Mouse (Mus musculus) C2C12 (cell line): ENCODE data around the gene Olfr1499. TPM values are rescaled to one million over a fixed set of nuclear protein-coding genes. Genes with fewer than 3 reads are reported as not detected.
"Not testable (repeated sequence)": the region's sequence is repeated elsewhere in the genome, so short reads cannot be mapped to it uniquely, and the experiment has no call there.

ENCODE experiments used
- H3K27me3 ChIP-seq: one replicate; pipeline ENCODE4 v1.6.1; 2011; ENCODE audit not compliant: control insufficient read depth, insufficient read depth, insufficient read length
- H3K36me3 ChIP-seq: one replicate; pipeline ENCODE4 v1.6.1; 2011; ENCODE audit not compliant: control insufficient read depth, insufficient read depth
- H3K4me3 ChIP-seq: one replicate; pipeline ENCODE4 v1.5.1; 2011; ENCODE audit warnings: mild to moderate bottlenecking, control low read depth; ENCODE audit not compliant: poor library complexity, insufficient read depth, severe bottlenecking
- H3K79me2 ChIP-seq: one replicate; pipeline ENCODE4 v1.6.1; 2011; ENCODE audit not compliant: control insufficient read depth, insufficient read depth
- H3K79me3 ChIP-seq: one replicate; pipeline ENCODE4 v1.6.1; 2011; ENCODE audit warnings: low read depth, control low read depth
- H3ac ChIP-seq: one replicate; pipeline ENCODE3; 2011; ENCODE audit warnings: low read depth; ENCODE audit not compliant: control insufficient read depth, insufficient read length
- CEBPB ChIP-seq: IDR thresholded peaks from one replicate; pipeline ENCODE4 v1.6.1; 2011; ENCODE audit warnings: low read depth, mild to moderate bottlenecking, control low read depth, moderate library complexity
- CTCF ChIP-seq: IDR thresholded peaks from one replicate; pipeline ENCODE4 v1.5.1; 2011; ENCODE audit not compliant: control insufficient read depth, insufficient read depth, insufficient read length
- FOSL1 ChIP-seq: IDR thresholded peaks from one replicate; pipeline ENCODE4 v1.8.0; 2011; ENCODE audit warnings: mild to moderate bottlenecking, low read length; ENCODE audit not compliant: poor library complexity, insufficient read depth, severe bottlenecking
- MAX ChIP-seq: IDR thresholded peaks from one replicate; pipeline ENCODE4 v1.6.1; 2011; ENCODE audit warnings: mild to moderate bottlenecking, control low read depth
- MYOD1 ChIP-seq: IDR thresholded peaks from one replicate; pipeline ENCODE4 v1.6.1; 2011; ENCODE audit warnings: low read depth; ENCODE audit not compliant: control insufficient read depth, insufficient read length
- MYOG ChIP-seq: IDR thresholded peaks from one replicate; pipeline ENCODE4 v1.6.1; 2011; ENCODE audit not compliant: control insufficient read depth, insufficient read length; ENCODE audit errors: extremely low read depth
- USF1 ChIP-seq: IDR thresholded peaks from one replicate; pipeline ENCODE4 v1.6.1; 2011; ENCODE audit warnings: low read depth, mild to moderate bottlenecking, control low read depth, moderate library complexity
- long read RNA-seq, 2 experiments: library from polyadenylated mRNA; unstranded; transcript quantifications; one replicate each; pipeline ENCODE4 v2.0.0; 2019 to 2020
- polyA plus RNA-seq: library from polyadenylated mRNA; unstranded; fragments of >200 nt; fragmentation: generic; extraction: Trizol; gene quantifications from one replicate; pipeline ENCODE4 v1.2.1, GENCODE M21; 2012; ENCODE audit warnings: missing spikeins

Gene Olfr1499
- polyA plus RNA-seq: not detected
- long read RNA-seq, experiment 1: 0 reads
- long read RNA-seq, experiment 2: 0 reads

DNA sequence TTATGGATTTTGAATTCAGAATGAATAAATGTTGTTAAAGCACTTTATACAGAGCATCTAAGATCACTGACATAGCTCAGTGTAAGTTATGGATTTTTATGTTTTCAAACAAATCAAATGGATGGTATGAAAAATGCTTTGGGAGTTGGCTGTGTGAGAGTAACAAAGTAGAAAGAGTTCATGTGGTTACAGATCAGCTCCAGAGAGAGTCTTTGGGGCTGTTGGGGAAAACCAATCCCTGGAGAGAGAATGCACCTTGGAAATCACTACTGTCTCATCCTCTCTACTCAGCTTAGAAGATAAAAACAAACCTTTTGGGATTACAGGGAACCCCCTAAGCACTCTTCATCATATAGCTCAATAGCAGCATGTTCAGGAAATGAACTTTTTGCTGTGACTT lies at the start of gene Olfr1499:
Gene Olfr1499 (minus strand): TSS at position 101 of the 400 bp plus-strand sequence.
- Histone ChIP-seq H3K27me3 (no peaks in the 10 kb centered on the region), H3K79me2 (no peaks in the 10 kb centered on the region), H3K79me3 (no peaks in the 10 kb centered on the region), H3K4me3 (no peak within 1 kb of the TSS), H3K36me3 (no peaks in the 10 kb centered on the region), H3ac (no peak within 1 kb of the TSS)
- no peak for TF ChIP-seq MAX
- TF ChIP-seq MYOD1: no peak

- Histone ChIP-seq H3K4me3 (no peak within 1 kb of the TSS), H3K27me3 (no peaks in the 10 kb centered on the region), H3K36me3 (no peaks in the 10 kb centered on the region), H3ac (no peak within 1 kb of the TSS), H3K79me2 (no peaks in the 10 kb centered on the region), H3K79me3 (no peaks in the 10 kb centered on the region)
- no peak for TF ChIP-seq MAX
- TF ChIP-seq CTCF: no peak
These were observed 42.2 kb upstream of the Olfr1499 start, which contains the start of gene Olfr1502 for GRCm38 (mm10) chr19:13861495-13861894. TSS of gene Olfr1502 (plus strand) at chr19:13861795.

DNA sequence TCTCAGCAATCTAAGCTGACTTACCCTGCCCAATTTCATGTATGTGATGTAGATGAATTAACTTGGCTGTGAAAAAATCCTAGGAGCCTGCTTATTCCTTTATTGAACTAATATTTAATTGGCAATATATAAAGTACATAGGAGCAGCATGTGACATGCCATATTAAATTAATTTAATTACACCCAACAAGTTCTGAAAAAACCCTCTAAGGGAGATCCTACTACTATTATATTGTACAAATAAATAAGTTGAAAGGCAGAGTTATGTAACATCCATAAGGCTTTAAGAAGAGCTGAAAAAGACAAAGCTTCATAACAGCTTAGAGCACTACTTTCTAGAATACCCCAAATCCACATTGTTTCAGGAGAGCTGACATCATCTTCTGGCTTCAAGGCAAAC lies 31.3 kb upstream of the Olfr1499 start, which contains the start of gene Olfr1501:
Gene Olfr1501 (minus strand): TSS at position 101 of the 400 bp plus-strand sequence.
- not testable (repeated sequence) for H3K36me3 ChIP-seq

GRCm38 (mm10) chr19:13830388-13830787 lies 11.1 kb upstream of the Olfr1499 start, which contains the start of gene Olfr1500:
TSS of gene Olfr1500 (minus strand) at chr19:13830488.
- TF ChIP-seq CEBPB: no peak
- TF ChIP-seq CTCF: no peak
- TF ChIP-seq USF1: no peak
- no peak for TF ChIP-seq MAX
- no peak for TF ChIP-seq FOSL1
- TF ChIP-seq MYOD1: no peak
- TF ChIP-seq MYOG: no peak
- Histone ChIP-seq H3K79me3 (no peaks in the 10 kb centered on the region), H3K27me3 (no peaks in the 10 kb centered on the region), H3K36me3 (no peaks in the 10 kb centered on the region), H3ac (no peak within 1 kb of the TSS), H3K79me2 (no peaks in the 10 kb centered on the region), H3K4me3 (no peak within 1 kb of the TSS)

More for the DNA sequence above, 31.3 kb upstream of the Olfr1499 start, which contains the start of gene Olfr1501:
- not testable (repeated sequence) for H3ac ChIP-seq, H3K79me2 ChIP-seq, H3K79me3 ChIP-seq, H3K4me3 ChIP-seq, H3K27me3 ChIP-seq

GRCm38 (mm10) chr19:13828447-13828846 lies 9.2 kb upstream of the Olfr1499 start:
- Histone ChIP-seq H3K36me3 (no peaks in the 10 kb centered on the region), H3K27me3 (no peaks in the 10 kb centered on the region), H3K4me3 (no peak overlapping the region), H3K79me3 (no peaks in the 10 kb centered on the region), H3ac (no peak overlapping the region), H3K79me2 (no peaks in the 10 kb centered on the region)
- TF ChIP-seq MYOD1: no peak
- TF ChIP-seq MYOG: no peak
- no peak for TF ChIP-seq CTCF
- TF ChIP-seq CEBPB: no peak
- no peak for TF ChIP-seq USF1
- no peak for TF ChIP-seq FOSL1

DNA sequence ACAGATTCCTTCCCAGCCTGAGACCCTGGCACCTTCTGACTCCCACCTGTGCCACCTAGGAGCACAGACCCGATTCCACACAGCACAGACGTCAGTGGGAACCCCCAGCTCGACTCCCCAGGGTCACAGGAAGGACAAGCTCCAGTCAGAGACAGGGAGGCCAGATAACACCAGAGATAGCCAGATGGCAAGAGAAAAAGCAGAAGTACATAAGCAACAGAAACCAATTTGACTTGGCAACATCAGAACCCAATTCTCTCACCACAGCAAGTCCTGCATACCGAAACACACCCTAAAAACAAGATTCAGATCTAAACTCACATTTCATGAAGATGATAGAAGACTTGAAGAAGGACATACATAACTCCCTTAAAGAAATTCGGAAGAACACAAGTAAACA lies 1.6 kb upstream of the Olfr1499 start:
- TF ChIP-seq CEBPB: no peak
- TF ChIP-seq MAX: no peak
- no peak for TF ChIP-seq MYOD1
- no peak for TF ChIP-seq MYOG
- no peak for TF ChIP-seq CTCF
- TF ChIP-seq FOSL1: no peak
- TF ChIP-seq USF1: no peak
- Histone ChIP-seq H3K36me3 (no peaks in the 10 kb centered on the region), H3ac (no peak overlapping the region), H3K4me3 (no peak overlapping the region), H3K79me3 (no peaks in the 10 kb centered on the region), H3K27me3 (no peaks in the 10 kb centered on the region), H3K79me2 (no peaks in the 10 kb centered on the region)

DNA sequence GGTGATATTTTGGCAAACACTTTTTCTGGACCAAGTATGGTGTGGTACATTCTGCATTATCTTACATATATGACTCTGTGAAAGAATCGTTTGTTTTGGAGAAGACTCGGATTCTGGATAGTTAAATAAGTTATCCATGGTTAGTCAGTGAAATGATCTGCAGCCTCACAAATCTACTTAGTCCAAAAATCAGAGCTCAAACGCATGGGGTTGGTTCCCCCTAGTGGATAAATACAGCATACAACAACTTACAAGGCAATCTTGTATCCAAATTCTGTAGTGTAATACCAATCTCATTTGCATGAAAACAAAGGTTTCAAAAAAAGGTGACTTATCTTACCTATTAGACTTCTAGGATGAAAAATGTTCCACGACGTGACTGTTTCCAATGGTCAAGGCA lies 420 bp downstream of the Olfr1499 start:
- H3K36me3 ChIP-seq: no peaks in the 10 kb centered on the region
- no peaks in the 10 kb centered on the region for H3K79me2 ChIP-seq
- no peak overlapping the region for H3ac ChIP-seq
- no peaks in the 10 kb centered on the region for H3K79me3 ChIP-seq
- TF ChIP-seq FOSL1 (no peak), USF1 (no peak)
- H3K27me3 ChIP-seq: no peaks in the 10 kb centered on the region
- no peak overlapping the region for H3K4me3 ChIP-seq
